Mouse (Mus musculus): ENCODE measurements around the gene Itpkb.
"Not testable (repeated sequence)": the region's sequence is repeated elsewhere in the genome, so short reads cannot be mapped to it uniquely, and the experiment has no call there.

Itpkb gene

GRCm38 (mm10) chr1:180367626-180368025 lies 37.3 kb downstream of the Itpkb start:
- no peak for DNase-seq (ENCODE audit: low spot score in 2 of 2)

- no peak for DNase-seq (ENCODE audit: low spot score in 2 of 2)
Measured at GRCm38 (mm10) chr1:180368112-180368511, 37.8 kb downstream of the Itpkb start.

- no peak for DNase-seq (ENCODE audit: low spot score in 2 of 2)
Measured at GRCm38 (mm10) chr1:180368646-180369045, 38.4 kb downstream of the Itpkb start.

GRCm38 (mm10) chr1:180370858-180371652 lies 40.8 kb downstream of the Itpkb start:
- no peak for DNase-seq (ENCODE audit: low spot score in 2 of 2)

- DNase-seq (ENCODE audit: low spot score in 2 of 2) = not testable (repeated sequence)
Measured at GRCm38 (mm10) chr1:180372258-180372657, 42.0 kb downstream of the Itpkb start.

GRCm38 (mm10) chr1:180376598-180376997 lies 46.3 kb downstream of the Itpkb start:
- DNase-seq (ENCODE audit: low spot score in 2 of 2) = no peak

- no peak for DNase-seq (ENCODE audit: low spot score in 2 of 2)
Measured at GRCm38 (mm10) chr1:180379559-180379958, 49.3 kb downstream of the Itpkb start.

- DNase-seq (ENCODE audit: low spot score in 2 of 2) = no peak
Measured at GRCm38 (mm10) chr1:180382358-180382757, 52.1 kb downstream of the Itpkb start.

GRCm38 (mm10) chr1:180383884-180384283 lies 53.6 kb downstream of the Itpkb start:
- no peak for DNase-seq (ENCODE audit: low spot score in 2 of 2)

GRCm38 (mm10) chr1:180384486-180384885 lies 54.2 kb downstream of the Itpkb start:
- no peak for DNase-seq (ENCODE audit: low spot score in 2 of 2)

GRCm38 (mm10) chr1:180385308-180385707 lies 55.0 kb downstream of the Itpkb start:
- no peak for DNase-seq (ENCODE audit: low spot score in 2 of 2)

- DNase-seq (ENCODE audit: low spot score in 2 of 2) = peak; percentile 97
Measured at GRCm38 (mm10) chr1:180386951-180387749, 56.9 kb downstream of the Itpkb start.

- no peak for DNase-seq (ENCODE audit: low spot score in 2 of 2)
Measured at GRCm38 (mm10) chr1:180387750-180388480, 57.6 kb downstream of the Itpkb start.

- peak in 1 of 2 experiments; percentile 46 for DNase-seq (ENCODE audit: low spot score in 2 of 2)
Measured at GRCm38 (mm10) chr1:180388481-180388880, 58.2 kb downstream of the Itpkb start.

GRCm38 (mm10) chr1:180389213-180389760 lies 59.0 kb downstream of the Itpkb start:
- not testable (repeated sequence) for DNase-seq (ENCODE audit: low spot score in 2 of 2)

- peak; percentile 75 to 76 for DNase-seq (ENCODE audit: low spot score in 2 of 2)
Measured at GRCm38 (mm10) chr1:180390321-180390731, 60.0 kb downstream of the Itpkb start.

- no peak for DNase-seq (ENCODE audit: low spot score in 2 of 2)
Measured at GRCm38 (mm10) chr1:180390746-180391574, 60.7 kb downstream of the Itpkb start.

GRCm38 (mm10) chr1:180391575-180391945 lies 61.3 kb downstream of the Itpkb start:
- DNase-seq (ENCODE audit: low spot score in 2 of 2) = no peak

GRCm38 (mm10) chr1:180392137-180392798 lies 62.0 kb downstream of the Itpkb start:
- DNase-seq (ENCODE audit: low spot score in 2 of 2) = no peak
